Mouse (Mus musculus) c-Kit-negative CD71-positive TER-119-positive erythroid progenitor cells, embryonic 14.5 days (primary cell): ENCODE measurements around the gene Tcf7l2.

ENCODE experiments used
- DNase-seq: peaks from one replicate; pipeline ENCODE4 v3.0.0-alpha.2; 2013; ENCODE audit warnings: low read depth, low spot score

Gene Tcf7l2

GRCm38 (mm10) chr19:55729376-55729775, 12.2 kb upstream of the Tcf7l2 start:
- DNase-seq = no peak

DNA sequence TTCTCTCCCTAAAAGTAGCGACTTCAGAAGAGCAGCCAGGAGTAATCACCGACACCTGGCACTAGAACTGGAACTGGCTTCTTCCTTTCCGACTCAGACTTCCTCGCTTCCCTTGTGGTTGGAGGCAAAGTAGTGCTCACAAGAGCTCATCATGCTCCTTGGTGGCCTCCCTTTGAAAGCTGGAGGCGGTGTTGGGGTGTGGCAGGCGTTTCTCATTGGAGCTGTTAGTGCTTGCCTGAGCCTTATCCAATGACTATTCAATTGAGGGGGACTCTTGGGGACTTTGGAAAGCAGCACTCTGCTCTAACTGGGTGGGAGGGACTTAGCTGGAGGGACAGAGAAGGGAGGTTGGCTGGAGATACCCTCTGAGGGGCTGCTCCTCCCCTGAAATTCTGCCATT, 9.1 kb upstream of the Tcf7l2 start:
- DNase-seq = no peak

DNA sequence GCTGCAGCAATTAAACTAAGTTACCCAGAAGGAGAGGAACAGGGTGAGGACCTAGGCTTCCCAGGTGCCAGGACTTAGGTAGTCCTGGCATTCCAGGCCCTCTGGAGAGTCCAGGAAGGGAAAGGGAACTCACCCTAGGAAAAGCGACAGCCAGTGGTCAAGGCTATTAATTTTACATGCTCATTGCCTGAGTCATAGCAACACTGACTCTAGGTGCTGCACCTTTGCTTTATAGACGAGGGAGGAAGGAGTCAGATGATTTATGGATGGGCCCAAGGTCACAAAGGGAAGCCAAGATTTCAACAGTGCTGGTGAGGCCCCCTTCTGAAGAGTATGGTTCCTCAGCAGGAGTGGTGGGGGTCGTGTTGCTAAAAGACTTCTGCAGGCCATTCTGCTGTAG, 8.6 kb upstream of the Tcf7l2 start:
- DNase-seq = no peak

DNA sequence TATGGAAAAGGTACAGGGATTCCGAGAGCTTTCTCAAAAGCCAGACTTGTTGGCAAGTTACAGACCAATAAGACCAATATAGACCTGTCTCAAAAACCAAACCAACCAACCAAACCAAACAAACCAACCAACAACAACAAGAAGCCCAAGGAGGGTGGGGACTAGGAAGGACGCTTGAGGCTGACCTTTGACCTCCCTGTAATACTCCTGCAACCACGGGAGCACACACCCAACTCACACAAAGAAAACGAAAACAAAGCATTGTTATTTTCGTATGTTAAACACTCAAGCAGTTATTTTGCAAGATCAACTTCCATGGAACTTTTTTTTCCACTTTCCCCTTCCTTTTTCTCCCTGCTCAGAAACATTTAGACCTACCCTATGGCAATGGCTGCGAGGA, 5.6 kb upstream of the Tcf7l2 start:
- DNase-seq = no peak

DNA sequence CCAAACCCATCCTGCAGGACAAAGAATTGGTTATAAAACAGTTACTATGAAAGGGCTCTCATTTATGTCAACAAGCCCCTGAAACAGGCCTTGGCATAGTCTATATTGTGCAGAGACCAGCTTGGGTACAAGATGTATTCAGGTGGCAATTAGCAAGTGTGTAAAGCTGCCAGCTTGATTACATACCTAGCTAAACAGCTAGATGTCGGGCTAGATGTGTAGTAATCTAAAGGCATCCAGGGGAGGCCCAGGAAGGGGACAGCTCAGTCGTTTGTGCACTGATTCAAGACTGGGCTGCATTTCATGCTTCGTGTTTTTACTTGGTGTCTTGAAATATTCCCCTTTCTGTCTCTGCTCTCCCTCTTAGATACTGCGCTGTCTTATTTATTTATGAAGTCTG, 1.9 kb upstream of the Tcf7l2 start:
- no peak for DNase-seq

GRCm38 (mm10) chr19:55740753-55741438, 724 bp upstream of the Tcf7l2 start:
- no peak for DNase-seq

- no peak for DNase-seq
Measured at GRCm38 (mm10) chr19:55742386-55743000, 873 bp downstream of the Tcf7l2 start.

DNA sequence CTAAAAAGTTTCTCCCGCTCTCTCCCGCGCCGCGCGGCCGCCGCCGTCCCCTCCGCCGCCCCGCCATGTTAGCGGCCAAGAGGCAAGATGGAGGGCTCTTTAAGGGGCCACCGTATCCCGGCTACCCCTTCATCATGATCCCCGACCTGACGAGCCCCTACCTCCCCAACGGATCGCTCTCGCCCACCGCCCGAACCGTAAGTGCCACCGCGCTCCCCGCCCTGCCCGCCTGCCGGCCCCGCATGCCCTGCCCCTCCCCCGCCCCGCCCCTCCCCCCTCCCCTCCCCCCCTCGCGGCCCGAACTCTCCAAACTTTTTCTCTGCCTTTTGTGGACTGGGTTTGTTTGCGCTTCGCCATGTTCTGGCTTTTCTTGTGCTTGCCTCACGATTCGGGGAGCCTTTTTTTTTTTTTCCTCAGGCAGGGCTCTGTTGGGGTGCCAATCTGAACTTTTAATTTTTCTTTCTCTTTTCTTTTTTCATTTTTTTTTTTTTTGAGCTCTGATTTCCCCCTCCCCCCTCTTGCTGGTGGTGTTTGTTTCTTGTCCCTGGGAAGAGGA, 1.5 kb downstream of the Tcf7l2 start:
- no peak for DNase-seq

- DNase-seq = no peak
Measured at GRCm38 (mm10) chr19:55743557-55744441, 2.2 kb downstream of the Tcf7l2 start.

GRCm38 (mm10) chr19:55744576-55745191, 3.1 kb downstream of the Tcf7l2 start:
- no peak for DNase-seq

DNA sequence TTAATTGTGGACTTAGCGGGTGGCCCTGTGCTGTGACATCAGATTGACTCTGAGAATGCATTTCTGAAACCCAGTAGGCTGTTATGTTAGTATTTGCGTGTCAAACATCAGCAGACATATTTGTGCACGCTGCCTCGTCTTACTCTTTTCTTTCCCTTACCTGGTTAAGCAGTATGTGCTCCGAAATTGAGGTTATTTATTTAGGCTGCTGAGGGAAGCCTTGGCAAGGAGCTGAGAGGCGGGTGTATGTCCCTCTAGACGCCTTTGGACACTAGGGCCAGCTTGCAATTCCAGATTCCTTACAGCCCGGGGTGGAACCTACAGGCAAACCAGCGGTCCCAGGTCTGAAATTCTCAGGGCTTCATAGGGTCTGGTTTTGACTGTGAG, 3.6 kb downstream of the Tcf7l2 start:
- no peak for DNase-seq

DNA sequence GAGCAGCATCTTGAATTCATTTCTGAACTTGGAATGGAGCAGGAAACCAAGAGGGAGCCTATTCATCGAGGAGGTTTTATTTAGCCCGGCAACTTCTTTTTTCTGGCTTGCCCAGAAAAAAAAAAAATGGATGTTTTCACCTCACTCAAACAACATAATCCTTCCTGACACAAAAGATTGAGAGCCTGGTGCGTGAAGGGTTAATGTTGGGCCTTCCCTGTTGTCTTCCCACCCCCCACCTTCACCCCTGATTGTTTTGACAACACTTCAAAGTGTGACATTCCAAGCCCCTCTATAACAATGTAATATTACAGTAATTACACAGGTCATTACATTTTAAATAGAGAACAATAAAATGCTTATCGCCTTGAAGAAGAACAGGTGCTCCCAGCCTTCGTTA, 4.6 kb downstream of the Tcf7l2 start:
- DNase-seq = no peak

- DNase-seq = no peak
Measured at GRCm38 (mm10) chr19:55747237-55747925, 5.8 kb downstream of the Tcf7l2 start.

DNA sequence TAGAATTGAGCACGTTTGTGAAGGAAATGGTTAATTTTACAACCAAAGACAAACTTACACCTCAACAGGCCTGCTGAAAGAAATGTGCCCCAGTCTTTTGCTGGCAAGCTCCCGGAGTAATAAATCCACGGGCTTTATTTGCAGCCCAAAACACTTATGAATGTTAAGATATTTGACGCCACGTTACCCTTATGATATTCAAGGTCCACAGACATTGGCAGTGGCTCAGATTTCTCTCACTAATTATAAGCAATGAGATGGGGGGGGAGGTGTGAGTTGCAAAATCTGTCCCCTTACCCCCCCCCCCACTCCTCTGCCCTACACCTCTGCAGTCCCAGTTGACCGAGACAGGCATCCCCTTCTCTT, 6.3 kb downstream of the Tcf7l2 start:
- no peak for DNase-seq

GRCm38 (mm10) chr19:55748801-55749200, 7.2 kb downstream of the Tcf7l2 start:
- no peak for DNase-seq

- DNase-seq = no peak
Measured at GRCm38 (mm10) chr19:55749532-55749931, 7.9 kb downstream of the Tcf7l2 start.

DNA sequence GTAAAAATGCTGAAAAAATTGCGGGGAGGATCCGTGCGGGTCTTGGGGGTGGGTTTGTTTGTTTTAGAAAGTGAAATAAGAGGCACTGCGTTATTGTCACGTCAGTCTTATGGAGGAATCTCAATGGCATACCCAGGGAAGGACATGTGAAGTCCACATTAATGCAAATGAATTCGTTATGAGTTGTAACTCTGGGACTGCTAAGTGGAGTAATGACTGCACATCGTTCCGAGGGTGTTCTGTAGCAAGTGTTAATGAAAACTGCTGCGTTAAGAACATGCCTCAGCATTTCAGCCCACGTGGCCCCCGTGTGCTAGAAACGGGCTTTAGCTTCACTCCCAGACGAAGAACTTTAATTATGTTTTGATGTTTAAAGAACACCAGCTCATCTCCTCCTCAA, 8.4 kb downstream of the Tcf7l2 start:
- no peak for DNase-seq

GRCm38 (mm10) chr19:55750465-55750864, 8.8 kb downstream of the Tcf7l2 start:
- DNase-seq = no peak

DNA sequence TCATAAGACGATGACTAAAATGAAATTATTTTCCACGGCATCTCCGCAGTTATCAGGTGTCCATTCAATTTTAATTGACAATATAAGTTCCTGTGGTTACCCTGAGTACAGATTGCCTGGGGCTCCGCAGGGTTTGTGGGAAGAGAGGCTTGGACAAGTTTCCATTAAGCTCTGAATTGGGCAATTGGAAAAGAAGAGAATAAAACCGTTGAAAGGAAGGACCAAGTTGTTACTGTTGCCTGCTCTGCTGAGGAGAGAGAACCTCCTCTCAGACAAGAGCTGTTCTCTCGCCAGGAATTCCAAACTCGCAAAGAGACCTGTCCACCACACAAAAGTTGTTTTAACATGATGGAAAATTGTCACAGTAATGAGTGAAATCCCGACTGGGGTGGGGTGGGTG, 11.2 kb downstream of the Tcf7l2 start:
- DNase-seq = no peak

DNA sequence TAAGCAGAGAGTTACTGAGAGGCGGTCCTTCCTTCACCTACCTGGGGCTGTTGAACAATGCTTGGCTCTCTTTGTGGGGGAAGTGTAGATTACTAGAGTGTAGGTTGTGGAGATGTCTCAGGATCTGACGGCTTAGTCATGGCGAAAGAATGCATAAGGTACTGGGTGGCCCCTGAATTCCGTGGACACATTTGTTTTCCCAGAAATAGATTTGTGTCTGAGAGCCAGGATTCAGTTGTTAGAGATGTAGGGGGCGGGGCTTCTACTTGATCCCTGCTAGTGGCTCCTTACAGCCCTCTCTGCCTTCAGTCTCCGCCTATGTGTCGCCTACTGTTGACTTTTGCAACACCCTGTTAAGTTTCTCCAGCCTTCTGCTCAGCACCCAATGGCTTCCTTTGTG, 12.7 kb downstream of the Tcf7l2 start:
- no peak for DNase-seq

DNA sequence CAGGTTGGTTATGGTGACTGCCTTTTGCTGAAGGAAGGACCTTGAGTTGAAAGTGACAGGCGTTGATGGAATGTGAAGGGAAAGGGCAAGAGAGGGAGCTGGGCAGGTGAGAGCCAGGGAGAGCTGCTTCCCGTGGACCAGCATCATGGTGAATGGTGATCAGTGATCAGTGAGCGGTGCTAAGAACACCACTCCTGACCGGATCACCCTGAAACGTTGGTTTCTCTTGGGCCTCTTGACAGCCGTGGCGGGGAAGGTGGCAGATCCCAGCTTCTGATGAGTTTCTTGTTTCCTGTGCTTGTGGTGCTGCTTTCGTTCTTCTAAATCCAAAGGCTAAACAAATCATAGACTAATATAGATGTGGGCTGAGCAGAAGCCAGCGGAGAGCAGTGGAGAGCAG, 13.8 kb downstream of the Tcf7l2 start:
- DNase-seq = no peak
